Mouse (Mus musculus): ENCODE measurements at regions not wholly inside any gene's neighbourhood (a gene's known extent, or its start where the extent isn't known, plus 50 kb on each side); places are given as distances from the start of the nearest gene placed in this dataset.

DNA sequence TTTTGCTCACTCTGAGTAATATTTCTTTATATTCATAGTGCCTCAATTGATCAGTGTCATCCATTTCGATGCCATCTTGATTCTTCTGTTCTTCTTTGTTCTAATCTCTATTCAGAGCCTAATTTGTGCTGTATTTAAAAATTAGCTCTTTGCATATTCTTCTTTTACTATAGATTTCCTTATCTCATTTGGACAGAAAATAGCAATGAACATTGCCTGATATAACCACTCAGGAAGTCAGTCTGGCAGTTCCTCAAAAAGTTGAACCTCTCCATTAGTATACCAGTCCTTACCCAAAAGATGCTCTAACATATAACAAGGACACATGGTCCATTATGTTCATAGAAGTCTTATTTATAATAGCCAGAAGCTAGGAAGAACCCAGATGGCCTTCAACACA lies 1088.5 kb upstream of the Nr2f1 start:
- TF ChIP-seq CTCF (IDR thresholded peaks at IDR 0.05) (no peak), EP300 (IDR thresholded peaks at IDR 0.05) (no peak)

Measured in lung, postnatal 0 days (tissue).